Mouse (Mus musculus): ENCODE measurements around the gene Tmem247. TPM values are rescaled to one million over a fixed set of nuclear protein-coding genes. Genes with fewer than 3 reads are reported as not detected.

The Tmem247 gene
- total RNA-seq (2021), result not detected
- long read RNA-seq, experiment 1, result 0 reads
- long read RNA-seq, experiment 2, result 0 reads

DNA sequence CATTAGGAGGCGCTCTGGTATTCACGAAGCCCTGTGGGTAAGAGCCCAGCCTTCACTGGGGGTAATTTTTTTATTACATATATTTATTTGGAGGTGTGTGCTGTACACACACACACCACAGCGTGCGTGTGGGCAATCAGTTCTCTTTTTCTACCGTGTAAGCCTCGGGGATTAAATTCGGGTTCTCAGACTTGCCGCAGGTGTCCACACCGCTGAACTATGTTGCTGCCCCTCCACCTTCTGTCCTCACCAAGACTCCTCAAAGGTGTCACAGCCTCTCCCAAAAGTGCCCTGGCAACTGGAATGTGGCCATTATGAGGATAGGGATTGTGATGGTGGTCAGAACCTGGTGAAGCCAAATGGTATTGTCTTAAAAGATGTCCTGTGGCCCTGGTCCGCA, at the start of gene Tmem247:
Gene Tmem247, plus strand, starts transcription at position 301 of the 400 bp plus-strand sequence.
- intact Hi-C loops (cut with DNase I), result no loop called here
- DNase-seq, result no peak

GRCm38 (mm10) chr17:86870586-86870985, 46.6 kb upstream of the Tmem247 start:
- no peak for DNase-seq
- intact Hi-C loops (cut with DNase I), result no loop called here

GRCm38 (mm10) chr17:86872643-86873042, 44.5 kb upstream of the Tmem247 start:
- DNase-seq, result no peak
- intact Hi-C loops (cut with DNase I), result no loop called here

- DNase-seq, result no peak
- intact Hi-C loops (cut with DNase I), result no loop called here
Measured at GRCm38 (mm10) chr17:86876940-86877339, 40.2 kb upstream of the Tmem247 start.

DNA sequence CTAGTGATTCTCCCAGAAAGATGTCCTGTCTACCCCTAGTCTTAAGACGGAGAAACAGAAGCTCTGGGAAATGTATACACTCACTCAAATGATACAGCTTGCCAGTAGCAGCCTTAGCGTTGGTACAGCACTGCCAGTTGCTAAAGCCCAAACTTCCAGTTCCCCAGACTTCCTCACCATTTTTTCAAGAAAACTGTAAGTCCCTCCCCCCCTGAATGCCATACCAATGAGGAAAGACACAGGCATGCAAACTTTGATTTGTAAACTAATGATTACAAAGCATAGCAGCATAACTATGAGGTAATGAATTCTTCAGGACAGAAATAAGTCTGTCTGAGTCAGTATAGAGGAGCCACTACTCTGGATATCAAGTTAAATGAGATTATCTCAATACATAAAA, 39.4 kb upstream of the Tmem247 start:
- no peak for DNase-seq
- intact Hi-C loops (cut with DNase I), result no loop called here

- intact Hi-C loops (cut with DNase I), result no loop called here
- DNase-seq, result no peak
Measured at GRCm38 (mm10) chr17:86880056-86880455, 37.1 kb upstream of the Tmem247 start.

DNA sequence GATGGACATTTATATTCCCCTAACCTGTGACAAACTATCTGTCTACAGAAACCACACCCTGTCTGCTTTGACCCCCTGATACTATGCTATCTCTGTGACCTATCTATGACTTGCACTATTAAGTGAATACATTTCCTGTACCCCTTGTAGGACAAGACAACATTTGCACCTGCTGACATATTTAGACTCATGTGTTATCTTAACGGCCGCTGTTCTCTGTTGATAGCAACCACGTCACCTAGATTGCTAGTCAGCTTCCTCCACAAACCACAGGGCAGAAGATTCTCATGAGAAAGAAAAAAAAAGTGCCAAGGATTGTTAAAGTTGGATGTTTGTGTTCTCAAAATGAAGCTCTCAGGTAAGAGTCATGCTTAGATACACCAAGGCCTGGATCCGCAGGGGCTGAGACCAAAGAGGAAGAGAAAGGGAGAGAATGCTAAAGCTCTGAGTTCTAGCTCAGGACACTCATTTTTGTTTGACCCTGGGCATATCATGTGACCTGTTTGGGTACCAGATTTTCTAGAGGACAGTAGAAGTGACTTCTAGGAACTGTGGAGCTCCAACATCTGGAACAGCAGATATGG, 36.6 kb upstream of the Tmem247 start:
- intact Hi-C loops (cut with DNase I), result no loop called here
- DNase-seq, result no peak

GRCm38 (mm10) chr17:86895191-86895590, 22.0 kb upstream of the Tmem247 start:
- intact Hi-C loops (cut with DNase I), result no loop called here
- no peak for DNase-seq

- intact Hi-C loops (cut with DNase I), result no loop called here
- DNase-seq, result no peak
Measured at GRCm38 (mm10) chr17:86897486-86898165, 19.5 kb upstream of the Tmem247 start.

DNA sequence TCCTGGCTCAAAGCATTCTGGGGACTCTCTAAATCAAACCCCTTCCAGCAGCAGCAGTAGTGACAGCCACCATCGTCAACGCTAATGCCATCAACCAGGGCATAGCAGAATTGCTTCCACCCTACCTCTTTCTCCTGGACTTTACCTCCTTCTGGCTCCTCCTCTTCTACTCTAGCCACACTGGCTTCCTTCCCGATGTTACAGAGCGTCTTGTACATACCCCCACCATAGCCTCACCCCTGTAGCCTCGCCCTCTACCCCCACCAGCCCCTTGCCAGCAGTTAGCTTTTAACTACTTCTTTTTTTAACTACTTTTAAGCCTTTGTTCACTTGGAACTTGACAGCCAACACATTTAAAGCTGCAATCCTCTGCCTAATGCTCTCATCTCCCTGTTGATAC, 17.3 kb upstream of the Tmem247 start:
- intact Hi-C loops (cut with DNase I), result loop anchor here (5.0 kb wide), 1 partner anchor 73 kb away; no protein-coding TSS in a partner anchor

DNA sequence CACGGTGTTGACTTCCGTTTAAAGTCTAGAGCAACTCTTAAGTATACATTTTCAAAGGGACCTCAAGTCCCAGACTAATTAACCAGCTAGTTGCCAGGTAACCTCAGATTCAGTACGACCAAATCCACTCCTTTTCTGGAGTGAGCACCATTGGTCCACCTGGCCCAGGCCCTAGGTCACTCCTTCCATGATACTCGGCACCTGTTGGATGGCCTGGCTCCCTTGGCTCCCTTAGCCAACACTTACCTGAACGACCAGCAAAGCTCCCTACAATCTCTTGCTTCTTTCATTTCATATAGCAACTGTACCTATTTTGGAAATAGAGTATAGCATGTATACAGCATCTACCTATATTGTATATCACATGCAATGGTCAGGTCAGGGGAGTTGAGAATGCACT, 16.6 kb upstream of the Tmem247 start:
- no peak for DNase-seq
- intact Hi-C loops (cut with DNase I), result loop anchor here (5.0 kb wide), 1 partner anchor 73 kb away; no protein-coding TSS in a partner anchor

More for the DNA sequence above, 17.3 kb upstream of the Tmem247 start:
- no peak for DNase-seq

DNA sequence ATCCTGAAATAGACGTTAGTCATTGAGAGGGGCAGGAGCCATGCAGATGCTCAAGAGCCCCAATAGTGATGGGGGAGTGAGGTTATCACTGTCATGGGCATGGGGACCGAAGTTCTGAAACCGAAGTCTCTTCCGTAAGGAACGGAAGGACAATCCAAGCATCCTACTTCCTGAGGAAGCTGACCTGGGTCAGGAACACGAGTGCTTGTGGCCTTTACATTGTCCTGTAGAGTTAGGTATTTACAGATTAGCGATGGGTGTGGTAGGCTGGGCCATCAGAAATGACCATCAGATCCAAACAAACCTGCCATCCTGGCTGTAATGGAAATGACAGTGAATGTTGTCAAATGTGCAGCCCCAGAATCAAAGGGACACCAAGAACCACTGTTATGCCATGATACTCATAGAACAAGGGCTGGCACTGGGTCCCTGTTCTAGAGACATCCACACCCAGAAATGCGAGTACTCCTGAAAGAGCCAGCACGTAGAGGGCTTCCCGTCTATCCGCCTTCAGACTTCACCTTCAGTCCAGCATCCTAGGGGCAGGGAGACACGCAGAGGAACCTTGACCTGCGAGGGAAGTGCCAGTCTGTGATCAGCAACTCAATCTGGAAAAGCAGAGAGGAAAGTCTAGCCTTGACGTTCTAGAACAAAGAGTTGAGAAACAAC, 14.6 kb upstream of the Tmem247 start:
- no peak for DNase-seq
- intact Hi-C loops (cut with DNase I), result loop anchor here (5.0 kb wide), 1 partner anchor 75 kb away; no protein-coding TSS in a partner anchor

GRCm38 (mm10) chr17:86903596-86903995, 13.6 kb upstream of the Tmem247 start:
- DNase-seq, result peak in 1 of 2 experiments; percentile 36
- intact Hi-C loops (cut with DNase I), result loop anchor here (5.0 kb wide), 1 partner anchor 76 kb away; no protein-coding TSS in a partner anchor

DNA sequence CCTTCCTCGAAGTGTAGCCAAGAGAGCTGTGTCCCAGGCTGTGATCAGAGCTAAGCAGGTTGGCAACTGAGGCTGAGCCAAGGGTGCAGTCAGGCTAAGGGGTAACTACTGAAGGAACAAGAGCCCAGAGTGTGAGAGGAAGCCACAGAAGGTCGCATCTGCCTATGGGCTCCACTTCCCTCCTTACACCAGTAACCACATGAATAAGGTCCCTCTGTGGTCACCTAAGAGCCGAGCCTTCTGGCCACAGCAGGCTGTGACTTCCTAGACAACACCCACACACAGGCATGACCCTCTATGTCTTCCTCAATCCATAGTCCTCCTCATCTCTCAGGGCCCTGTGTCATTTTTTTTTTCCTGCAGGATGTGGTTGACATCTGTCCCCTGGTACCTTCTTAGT, 12.9 kb upstream of the Tmem247 start:
- intact Hi-C loops (cut with DNase I), result loop anchor here (5.0 kb wide), 1 partner anchor 77 kb away; no protein-coding TSS in a partner anchor
- no peak for DNase-seq

GRCm38 (mm10) chr17:86905297-86906135, 11.6 kb upstream of the Tmem247 start:
- peak; percentile 57 to 83 for DNase-seq
- intact Hi-C loops (cut with DNase I), result loop anchor here (1.0 to 5.0 kb wide), 5 partner anchors 93 to 743 kb away; no protein-coding TSS in a partner anchor

- intact Hi-C loops (cut with DNase I), result loop anchor here (1.0 to 5.0 kb wide), 5 partner anchors 94 to 743 kb away; no protein-coding TSS in a partner anchor
- DNase-seq, result peak; percentile 84 to 94
Measured at GRCm38 (mm10) chr17:86906136-86906461, 11.0 kb upstream of the Tmem247 start.

- intact Hi-C loops (cut with DNase I), result loop anchor here (1.0 to 5.0 kb wide), 5 partner anchors 94 to 744 kb away; no protein-coding TSS in a partner anchor
- DNase-seq, result peak in 1 of 2 experiments; percentile 21
Measured at GRCm38 (mm10) chr17:86906601-86907000, 10.5 kb upstream of the Tmem247 start.

- DNase-seq, result no peak
- intact Hi-C loops (cut with DNase I), result loop anchor here (2.0 to 5.0 kb wide), 3 partner anchors 95 to 744 kb away; no protein-coding TSS in a partner anchor
Measured at GRCm38 (mm10) chr17:86907092-86907491, 10.1 kb upstream of the Tmem247 start.

DNA sequence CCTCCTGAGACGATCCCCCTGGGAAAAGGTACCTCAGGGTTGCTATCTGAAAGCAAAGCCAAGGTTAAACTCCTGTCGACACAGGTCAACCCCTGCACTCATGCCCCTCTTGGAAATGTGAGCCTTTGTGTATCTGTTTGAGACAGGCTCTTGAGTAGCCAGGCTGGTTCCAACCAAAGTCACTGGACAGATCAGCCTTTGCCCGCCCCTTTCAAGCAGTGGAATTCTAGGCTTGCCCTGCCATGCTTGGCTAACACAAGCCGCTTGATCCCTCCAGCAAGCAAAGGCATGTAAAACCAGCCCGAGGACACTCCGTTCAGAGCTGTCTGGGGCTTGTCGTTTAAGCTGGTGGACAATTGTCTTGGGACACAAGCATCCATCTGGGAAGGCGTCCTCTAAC, 8.8 kb upstream of the Tmem247 start:
- DNase-seq, result no peak
- intact Hi-C loops (cut with DNase I), result loop anchor here (2.0 to 5.0 kb wide), 3 partner anchors 96 to 151 kb away; no protein-coding TSS in a partner anchor

All from heart, postnatal 14 days (tissue).